Mouse (Mus musculus): Measurements from ENCODE around the gene Ccnjl. TPM values are rescaled to one million over a fixed set of nuclear protein-coding genes. Genes with fewer than 3 reads are reported as not detected.

Gene Ccnjl
- total RNA-seq, 1 experiment from 2014 or later, result not detected

DNA sequence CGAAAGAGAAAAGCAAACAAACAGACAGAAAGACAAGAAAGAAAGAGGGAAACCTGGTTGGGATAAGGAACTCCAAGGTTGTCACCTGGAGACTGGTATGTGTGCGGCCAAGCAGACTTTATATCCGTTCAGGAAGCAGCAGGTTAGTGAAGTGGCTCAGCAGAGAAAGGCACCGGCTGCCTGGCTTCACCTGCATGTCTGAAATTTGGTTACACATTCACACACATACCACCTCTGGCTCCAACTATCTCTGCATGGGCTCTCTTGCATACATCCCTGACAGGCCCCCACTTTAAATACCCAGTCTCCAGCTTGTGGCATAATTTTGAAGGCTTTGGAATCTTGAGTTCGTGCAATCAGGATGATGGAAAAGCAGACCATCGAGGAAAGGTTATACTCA is 77.3 kb downstream of the Ccnjl start:
- ATAC-seq (replicated peaks; ENCODE audit: insufficient number of reproducible peaks, low FRiP score, low TSS enrichment, poor library complexity, severe bottlenecking), result no peak

DNA sequence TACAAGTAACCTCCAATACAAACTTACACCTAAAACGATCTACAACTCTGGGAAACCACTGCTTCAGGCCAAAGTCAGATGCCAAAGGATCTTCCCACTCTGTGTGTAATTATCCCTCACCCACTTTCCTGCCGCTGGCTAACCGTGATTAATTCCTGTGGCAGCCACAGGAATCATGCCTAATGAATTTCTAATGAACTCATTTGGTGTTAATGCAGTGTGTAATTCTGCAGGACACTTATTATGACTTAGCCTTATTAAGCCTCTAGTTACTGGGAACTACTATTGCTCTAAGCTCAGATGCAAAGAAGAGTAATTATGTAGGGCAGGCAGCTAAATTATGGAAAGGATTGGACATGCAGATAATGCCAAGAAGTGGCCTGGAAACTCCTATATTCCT is 79.9 kb downstream of the Ccnjl start:
- no peak for ATAC-seq (replicated peaks; ENCODE audit: insufficient number of reproducible peaks, low FRiP score, low TSS enrichment, poor library complexity, severe bottlenecking)

GRCm38 (mm10) chr11:43610006-43610661 is 81.5 kb downstream of the Ccnjl start:
- no peak for ATAC-seq (replicated peaks; ENCODE audit: insufficient number of reproducible peaks, low FRiP score, low TSS enrichment, poor library complexity, severe bottlenecking)

GRCm38 (mm10) chr11:43610662-43611033 is 82.1 kb downstream of the Ccnjl start:
- ATAC-seq (replicated peaks; ENCODE audit: insufficient number of reproducible peaks, low FRiP score, low TSS enrichment, poor library complexity, severe bottlenecking), result no peak

DNA sequence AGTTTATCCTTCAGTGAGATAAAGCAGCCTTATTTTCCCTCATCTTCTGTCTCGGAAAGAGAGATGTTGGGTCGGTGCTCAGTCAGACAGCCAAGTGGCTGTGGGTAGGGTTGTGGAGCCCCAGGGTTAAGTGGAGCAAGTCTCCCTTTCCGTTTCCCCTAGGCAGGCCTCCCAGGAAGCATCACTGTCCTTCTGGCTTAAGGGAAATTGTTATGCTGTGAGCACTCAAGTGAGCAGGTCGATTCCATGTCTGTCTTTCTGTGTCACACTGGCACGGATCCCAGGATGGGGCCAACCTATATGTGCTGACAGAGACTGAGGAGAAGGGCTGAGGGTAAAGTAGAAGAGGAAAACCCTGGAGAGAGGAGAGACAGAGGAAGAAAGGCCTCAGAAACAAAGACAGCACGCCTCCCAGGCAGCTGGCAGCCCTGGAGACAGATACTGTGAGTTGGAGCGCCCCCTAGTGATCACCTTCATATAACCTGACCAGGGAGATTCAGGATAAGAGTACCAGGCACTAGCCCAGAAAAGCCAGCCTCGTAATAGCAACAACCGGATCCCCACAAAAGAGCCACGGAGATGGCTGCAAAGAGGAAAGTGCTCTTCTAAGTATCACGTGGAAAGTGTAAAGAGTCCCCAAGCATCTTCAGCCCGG is 84.4 kb downstream of the Ccnjl start:
- no peak; the same call in 1 of the 2 replicates for ATAC-seq (replicated peaks; ENCODE audit: insufficient number of reproducible peaks, low FRiP score, low TSS enrichment, poor library complexity, severe bottlenecking)

DNA sequence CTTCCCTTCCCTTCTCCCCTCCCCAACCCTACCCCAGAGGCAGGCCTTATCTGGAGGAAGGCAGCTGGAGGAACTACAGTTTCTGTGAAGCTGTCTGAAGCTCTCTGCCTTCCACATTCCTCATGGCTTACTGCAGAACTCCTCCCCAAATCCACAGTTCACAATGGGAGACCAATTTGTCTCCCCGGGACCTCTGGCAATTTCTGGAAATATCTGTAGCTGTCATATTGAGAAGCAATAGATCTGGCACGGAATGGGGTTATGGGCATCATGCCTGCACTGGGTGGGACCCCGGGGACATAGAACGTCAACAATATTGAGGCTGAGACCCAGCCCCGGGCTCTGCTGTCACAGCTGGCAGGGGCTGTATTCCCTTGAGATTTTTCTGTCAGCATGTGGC is 89.3 kb downstream of the Ccnjl start:
- ATAC-seq (replicated peaks; ENCODE audit: insufficient number of reproducible peaks, low FRiP score, low TSS enrichment, poor library complexity, severe bottlenecking), result no peak

GRCm38 (mm10) chr11:43618403-43618802 is 89.8 kb downstream of the Ccnjl start:
- no peak for ATAC-seq (replicated peaks; ENCODE audit: insufficient number of reproducible peaks, low FRiP score, low TSS enrichment, poor library complexity, severe bottlenecking)

GRCm38 (mm10) chr11:43621769-43622168 is 93.2 kb downstream of the Ccnjl start:
- no peak for ATAC-seq (replicated peaks; ENCODE audit: insufficient number of reproducible peaks, low FRiP score, low TSS enrichment, poor library complexity, severe bottlenecking)

- no peak for ATAC-seq (replicated peaks; ENCODE audit: insufficient number of reproducible peaks, low FRiP score, low TSS enrichment, poor library complexity, severe bottlenecking)
Observed at GRCm38 (mm10) chr11:43624341-43624740, 95.8 kb downstream of the Ccnjl start.

- ATAC-seq (replicated peaks; ENCODE audit: insufficient number of reproducible peaks, low FRiP score, low TSS enrichment, poor library complexity, severe bottlenecking), result no peak
Observed at GRCm38 (mm10) chr11:43626300-43626926, 97.8 kb downstream of the Ccnjl start.

DNA sequence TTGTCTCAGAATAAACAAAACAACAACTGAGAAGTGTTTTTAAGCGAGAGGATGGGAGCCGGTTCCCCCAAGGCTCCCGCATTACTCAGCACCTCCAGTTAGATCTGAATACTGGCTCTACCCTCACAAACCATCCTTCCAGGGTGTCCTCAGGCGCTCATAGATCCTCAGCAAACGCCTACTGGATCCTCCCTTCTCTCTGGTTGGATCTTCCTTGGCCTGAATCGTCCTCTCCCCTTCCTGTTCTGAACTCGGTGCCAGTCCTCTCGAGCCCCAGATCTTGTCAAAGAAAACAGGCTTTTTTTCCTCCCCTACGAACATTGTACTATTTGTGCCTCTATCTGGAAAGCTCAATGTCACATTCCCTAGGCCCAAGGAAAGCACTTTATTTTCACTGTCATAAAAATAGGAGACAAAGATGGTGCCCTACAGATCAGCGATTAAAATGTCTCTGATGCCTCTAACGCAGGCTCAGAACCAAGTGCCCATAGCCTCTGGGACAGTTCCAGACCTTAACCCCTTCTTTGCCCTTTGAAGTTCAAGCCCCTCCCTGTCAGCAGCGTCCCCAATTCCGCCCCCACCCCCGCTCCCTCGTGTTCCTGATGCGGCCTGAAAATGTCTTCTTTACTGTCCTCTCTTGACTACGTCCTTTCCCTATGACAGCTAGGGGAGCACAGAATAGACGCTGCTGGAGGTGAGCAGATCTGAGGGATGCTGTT is 98.5 kb downstream of the Ccnjl start:
- ATAC-seq (replicated peaks; ENCODE audit: insufficient number of reproducible peaks, low FRiP score, low TSS enrichment, poor library complexity, severe bottlenecking), result no peak

GRCm38 (mm10) chr11:43631645-43632044 is 103.1 kb downstream of the Ccnjl start:
- no peak for ATAC-seq (replicated peaks; ENCODE audit: insufficient number of reproducible peaks, low FRiP score, low TSS enrichment, poor library complexity, severe bottlenecking)

- ATAC-seq (replicated peaks; ENCODE audit: insufficient number of reproducible peaks, low FRiP score, low TSS enrichment, poor library complexity, severe bottlenecking), result peak; percentile 57; the same call in 1 of the 2 replicates
Observed at GRCm38 (mm10) chr11:43632566-43632965, 104.0 kb downstream of the Ccnjl start.

DNA sequence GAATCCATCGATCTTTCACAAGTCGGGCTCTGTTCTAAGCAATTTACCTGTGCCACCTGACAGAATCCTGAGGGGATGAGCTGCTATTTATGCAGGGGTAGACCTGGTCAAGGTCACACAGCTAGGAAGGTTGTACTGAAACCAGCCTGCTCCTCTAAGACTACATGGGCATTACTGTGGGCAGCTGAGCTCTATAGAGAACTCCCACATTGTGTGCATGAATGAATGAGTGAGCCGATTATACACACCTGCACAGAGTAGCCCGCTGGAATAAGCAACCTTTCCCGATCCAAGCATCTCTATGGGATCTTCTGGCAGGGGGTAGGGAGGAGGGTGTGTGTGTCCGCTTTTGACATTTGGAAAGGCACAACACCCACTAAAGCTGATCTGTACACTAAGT is 104.6 kb downstream of the Ccnjl start:
- no peak for ATAC-seq (replicated peaks; ENCODE audit: insufficient number of reproducible peaks, low FRiP score, low TSS enrichment, poor library complexity, severe bottlenecking)

GRCm38 (mm10) chr11:43633658-43634401 is 105.2 kb downstream of the Ccnjl start:
- no peak for ATAC-seq (replicated peaks; ENCODE audit: insufficient number of reproducible peaks, low FRiP score, low TSS enrichment, poor library complexity, severe bottlenecking)

Data from monocyte, adult 5-6 weeks (primary cell).